Mouse (Mus musculus) left cerebral cortex, postnatal 14 days (tissue): Measurements from ENCODE around the gene Tbc1d9b. TPM values are rescaled to one million over a fixed set of nuclear protein-coding genes. Genes with fewer than 3 reads are reported as not detected.
"Not testable (repeated sequence)": the region's sequence is repeated elsewhere in the genome, so short reads cannot be mapped to it uniquely, and the experiment has no call there.

Experiments
- DNase-seq, 2 experiments: peaks; one replicate each; pipeline ENCODE4 v3.0.0; 2021 to 2022; ENCODE audit warnings: low spot score in 2 of 2, mixed read lengths in 1 of 2
- intact Hi-C: fragments of 180-260 bp; cut with DNase I; formaldehyde crosslinking; loops from one replicate; pipeline ENCODE4 v1.15.1; 2025
- long read RNA-seq, 2 experiments: library from polyadenylated mRNA; stranded (forward); transcript quantifications; one replicate each; pipeline ENCODE4 v2.0.0; 2021
- total RNA-seq, 2 experiments: library from RNA; stranded (reverse); gene quantifications; 2 replicates each; pipeline ENCODE4 v1.2.3; 2021

The Tbc1d9b gene
- 100 to 1,000 TPM in 1 of 2 experiments, 10 to 100 TPM in 1; 90.3 to 103 TPM for total RNA-seq
- long read RNA-seq, experiment 1, full-length matches to known transcripts, result 161 of 235 reads
- long read RNA-seq, experiment 1, partial matches to known transcripts, result 27 of 235 reads
- long read RNA-seq, experiment 1, other reads (novel, unspliced or antisense), result 47 of 235 reads
- long read RNA-seq, experiment 2, full-length matches to known transcripts, result 110 of 168 reads
- long read RNA-seq, experiment 2, partial matches to known transcripts, result 16 of 168 reads
- long read RNA-seq, experiment 2, other reads (novel, unspliced or antisense), result 42 of 168 reads

DNA sequence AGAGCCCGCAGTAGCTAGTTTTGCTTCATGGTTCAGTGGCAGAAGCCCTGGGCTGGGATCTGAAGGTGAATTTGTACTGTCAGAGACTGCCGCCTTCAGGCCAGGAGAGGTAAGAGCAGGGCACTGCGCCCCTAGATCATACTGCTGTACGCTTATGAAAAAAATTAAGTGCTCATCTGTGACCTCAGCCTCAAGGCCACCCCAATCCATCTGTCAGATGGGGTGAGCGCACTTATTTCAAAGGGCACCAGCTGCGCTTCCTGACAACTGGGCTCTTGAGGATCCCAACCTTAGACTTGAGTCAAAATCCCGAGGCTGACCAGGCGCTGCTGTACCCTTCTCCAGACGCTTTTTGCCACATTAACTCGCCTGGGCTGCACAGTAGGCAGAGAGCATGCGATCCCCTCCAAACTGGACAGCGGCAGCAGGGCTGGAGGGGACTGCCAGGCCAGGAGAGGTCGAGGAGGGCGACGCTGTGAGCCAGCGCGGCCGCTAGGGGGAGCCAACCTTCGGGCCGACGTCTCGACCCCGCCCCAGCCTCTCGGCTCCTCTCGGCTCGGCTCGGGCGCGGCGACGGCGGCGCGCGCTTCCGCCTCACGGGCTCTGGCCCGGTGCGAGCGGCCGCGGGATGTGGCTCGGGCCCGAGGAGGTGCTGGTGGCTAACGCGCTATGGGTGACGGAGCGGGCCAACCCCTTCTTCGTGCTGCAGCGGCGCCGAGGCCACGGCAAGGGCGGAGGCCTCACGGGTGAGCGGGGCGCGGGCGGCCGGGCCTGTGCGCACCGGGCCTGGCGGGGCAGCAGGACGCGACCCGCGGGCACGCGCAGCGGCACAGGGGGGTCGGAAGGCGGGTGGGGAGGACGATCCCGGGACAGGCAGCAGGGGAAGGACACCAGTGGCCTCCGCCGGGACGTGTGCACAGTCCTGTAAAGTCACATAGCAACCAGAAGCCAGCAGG is at the start of gene Tbc1d9b:
Gene Tbc1d9b, plus strand, starts transcription at position 586 of the 956 bp plus-strand sequence.
- intact Hi-C loops, result loop anchor here (1.0 to 5.0 kb wide), 2 partner anchors 104 to 145 kb away; partner anchors contain the start of gene Rnf130
- DNase-seq, result peak; percentile 90 to 91

DNA sequence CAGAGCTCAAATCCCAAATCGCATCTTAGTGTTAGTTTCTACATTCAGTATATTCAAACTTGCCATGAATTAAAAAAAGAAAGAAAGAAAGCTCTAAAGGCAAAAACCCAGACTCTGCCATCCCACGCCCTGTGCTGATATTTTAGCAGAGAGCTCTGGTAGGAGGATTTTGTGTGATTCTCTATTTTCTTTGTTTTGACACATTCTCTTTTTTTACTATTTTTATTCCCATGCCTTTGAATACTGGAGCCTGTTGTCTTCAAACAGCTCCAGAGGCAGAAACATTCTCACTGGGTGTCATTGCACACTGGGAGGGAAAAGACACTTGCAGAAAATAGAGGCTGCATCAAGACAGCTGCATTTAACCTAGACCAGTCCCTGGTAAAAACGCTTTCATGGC is 45.0 kb upstream of the Tbc1d9b start:
- intact Hi-C loops, result loop anchor here (5.0 kb wide), 2 partner anchors 39 to 59 kb away; partner anchors contain the start of gene Rnf130
- DNase-seq, result peak; percentile 47 to 49

DNA sequence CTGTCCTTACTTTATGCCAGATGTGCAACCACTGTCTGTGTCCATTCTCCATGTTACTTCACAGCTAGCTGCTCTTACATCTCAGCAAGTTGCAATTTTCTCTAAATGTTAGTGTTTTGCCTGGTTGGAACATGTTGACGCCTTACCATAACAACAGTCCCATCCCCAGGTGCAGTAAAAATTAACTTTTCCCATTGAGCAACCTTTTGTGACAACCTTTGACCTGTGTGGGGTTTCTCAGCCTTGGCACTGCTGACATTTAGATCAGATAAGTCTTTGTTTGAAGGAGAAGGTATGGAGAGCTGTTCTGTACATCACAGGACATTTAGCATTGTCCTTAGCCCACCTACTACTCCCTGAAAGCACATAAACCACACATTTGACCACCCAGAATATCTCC is 41.4 kb upstream of the Tbc1d9b start:
- intact Hi-C loops, result loop anchor here (5.0 kb wide), 2 partner anchors 43 to 63 kb away; partner anchors contain the start of gene Rnf130
- DNase-seq, result no peak

DNA sequence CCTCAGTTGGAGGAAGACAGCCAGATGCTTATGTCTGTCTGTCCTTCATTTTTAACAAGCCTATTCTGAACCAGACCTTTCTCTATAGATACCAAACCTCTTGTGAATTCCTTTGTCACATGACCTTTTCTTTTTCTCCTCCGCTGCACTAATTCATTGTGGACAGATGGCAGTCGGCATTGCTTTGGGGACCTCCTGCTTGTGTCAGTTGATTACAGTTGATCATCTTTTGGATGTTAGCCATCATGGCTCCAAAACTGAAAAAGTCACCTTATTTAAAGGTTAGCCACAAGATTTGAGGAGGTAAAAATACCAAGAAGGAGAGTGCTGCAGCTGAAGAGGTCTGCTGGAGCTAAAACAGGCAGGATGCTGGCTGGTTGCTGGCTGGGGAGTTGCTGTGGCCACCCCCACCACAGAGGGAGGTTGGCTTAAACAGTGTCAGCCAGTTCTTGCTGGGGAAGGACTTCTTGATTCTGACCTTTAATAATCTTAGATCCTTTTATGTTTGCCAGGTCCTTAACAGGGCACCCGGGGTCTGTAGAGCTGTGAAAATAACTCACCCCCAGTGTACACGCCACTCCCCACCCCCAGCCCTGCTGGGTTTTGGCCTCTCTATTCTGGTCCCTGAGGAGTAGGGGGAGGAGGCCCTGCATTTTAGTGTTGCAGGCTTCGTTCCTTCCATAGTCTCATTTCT is 40.1 kb upstream of the Tbc1d9b start:
- no peak for DNase-seq
- intact Hi-C loops, result no loop called here

DNA sequence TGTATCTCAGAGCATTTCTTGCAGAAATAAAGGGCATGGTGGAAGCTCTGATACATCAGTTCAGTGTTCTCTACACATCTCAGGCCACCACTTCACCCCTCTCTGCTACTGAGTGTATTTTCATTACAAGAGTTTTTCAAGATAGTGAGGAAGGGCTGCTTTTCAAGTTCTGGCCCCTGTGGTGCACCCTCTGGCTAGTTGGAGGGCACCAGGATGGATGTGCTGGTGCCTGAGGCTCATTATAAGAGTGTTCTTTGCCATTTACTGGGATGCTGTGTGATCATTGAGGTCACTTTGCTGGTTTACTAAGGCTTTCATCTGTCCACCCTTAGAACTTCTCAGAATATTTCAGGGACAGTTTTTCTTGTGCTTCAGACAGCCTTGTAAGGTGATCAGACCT is 39.5 kb upstream of the Tbc1d9b start:
- intact Hi-C loops, result no loop called here

DNA sequence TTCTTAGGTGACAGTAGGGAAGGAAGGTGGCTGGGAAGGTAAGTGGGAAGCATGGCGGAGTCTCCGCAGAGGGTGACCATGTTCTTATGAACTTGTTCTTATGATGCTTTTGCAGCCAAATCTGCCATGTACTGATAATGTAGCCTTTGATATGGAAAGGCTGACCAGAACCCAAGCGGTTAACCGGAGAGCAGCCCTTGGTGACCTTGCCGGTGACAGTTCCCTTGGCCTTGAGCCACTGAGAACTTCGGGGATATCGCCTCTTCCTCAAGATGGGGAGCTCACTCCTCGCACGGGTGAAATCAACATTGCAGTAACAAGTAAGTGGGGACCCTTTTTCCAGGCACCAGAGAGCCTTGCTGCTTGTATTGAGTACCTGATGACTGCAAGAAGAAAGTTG is 35.5 kb upstream of the Tbc1d9b start:
- intact Hi-C loops, result no loop called here
- no peak for DNase-seq

More for the DNA sequence above, 39.5 kb upstream of the Tbc1d9b start:
- DNase-seq, result no peak

DNA sequence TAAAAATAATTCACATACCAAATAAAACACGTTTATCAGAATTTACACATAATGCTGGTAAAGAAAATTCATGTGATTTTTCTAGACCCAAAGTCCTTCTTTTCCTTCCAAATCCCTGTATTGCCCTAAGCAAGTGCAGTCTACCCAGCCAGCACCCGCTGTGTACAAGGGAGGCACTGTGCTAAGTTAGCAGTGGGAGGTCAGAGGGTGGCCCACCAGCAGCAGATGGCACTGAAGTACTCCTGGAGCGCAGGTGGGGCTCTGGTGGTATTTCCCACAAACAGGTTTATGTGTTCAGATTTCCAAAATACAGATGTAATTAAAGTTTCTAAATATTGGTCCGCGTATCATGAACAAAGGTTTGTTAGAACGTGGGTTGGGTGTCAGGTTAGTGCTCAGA is 34.1 kb upstream of the Tbc1d9b start:
- intact Hi-C loops, result no loop called here
- no peak for DNase-seq

DNA sequence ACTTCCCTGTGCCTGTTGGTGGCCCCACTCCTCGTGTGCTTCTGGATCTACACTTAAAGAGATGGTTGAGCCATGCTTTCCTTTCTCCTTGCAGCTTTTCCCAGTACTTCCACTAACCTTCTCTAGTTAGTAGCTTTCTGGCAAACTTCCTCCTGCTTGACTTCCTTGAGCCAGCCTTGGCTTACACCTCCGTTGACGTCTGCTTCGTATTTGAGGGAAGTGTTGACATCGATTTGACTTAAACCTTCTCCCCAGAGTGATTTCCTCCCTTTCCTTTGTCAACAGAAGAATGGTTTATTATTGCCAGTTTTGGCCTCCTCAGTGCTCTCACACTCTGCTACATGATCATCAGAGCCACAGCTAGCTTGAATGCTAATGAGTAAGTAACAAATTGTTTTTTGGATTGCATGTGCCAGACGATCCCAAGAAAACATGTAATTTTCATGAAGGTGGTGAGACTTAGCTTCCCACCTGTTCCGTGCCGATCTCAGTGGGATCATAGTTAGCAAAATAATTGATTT is 32.2 kb upstream of the Tbc1d9b start:
- DNase-seq, result no peak
- intact Hi-C loops, result no loop called here

DNA sequence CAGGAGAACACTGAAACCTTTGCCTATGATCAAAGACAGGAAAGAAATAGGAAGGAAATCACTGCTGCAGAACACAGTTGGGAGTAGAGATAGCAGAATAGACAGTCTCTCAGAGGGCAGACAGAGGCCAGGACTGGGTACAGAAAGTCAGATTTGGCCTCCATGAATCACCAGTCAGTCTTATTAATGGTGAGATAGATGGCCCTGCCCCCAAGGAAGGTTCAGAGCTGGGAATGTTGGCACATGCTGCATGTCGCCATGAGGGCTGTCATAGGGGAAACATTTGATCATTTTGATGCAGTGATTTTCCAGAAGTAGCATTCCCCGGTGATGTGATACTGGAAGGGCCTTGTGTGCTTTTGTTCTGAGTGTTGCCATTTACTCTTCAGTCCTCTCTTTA is 31.5 kb upstream of the Tbc1d9b start:
- DNase-seq, result no peak
- intact Hi-C loops, result no loop called here

DNA sequence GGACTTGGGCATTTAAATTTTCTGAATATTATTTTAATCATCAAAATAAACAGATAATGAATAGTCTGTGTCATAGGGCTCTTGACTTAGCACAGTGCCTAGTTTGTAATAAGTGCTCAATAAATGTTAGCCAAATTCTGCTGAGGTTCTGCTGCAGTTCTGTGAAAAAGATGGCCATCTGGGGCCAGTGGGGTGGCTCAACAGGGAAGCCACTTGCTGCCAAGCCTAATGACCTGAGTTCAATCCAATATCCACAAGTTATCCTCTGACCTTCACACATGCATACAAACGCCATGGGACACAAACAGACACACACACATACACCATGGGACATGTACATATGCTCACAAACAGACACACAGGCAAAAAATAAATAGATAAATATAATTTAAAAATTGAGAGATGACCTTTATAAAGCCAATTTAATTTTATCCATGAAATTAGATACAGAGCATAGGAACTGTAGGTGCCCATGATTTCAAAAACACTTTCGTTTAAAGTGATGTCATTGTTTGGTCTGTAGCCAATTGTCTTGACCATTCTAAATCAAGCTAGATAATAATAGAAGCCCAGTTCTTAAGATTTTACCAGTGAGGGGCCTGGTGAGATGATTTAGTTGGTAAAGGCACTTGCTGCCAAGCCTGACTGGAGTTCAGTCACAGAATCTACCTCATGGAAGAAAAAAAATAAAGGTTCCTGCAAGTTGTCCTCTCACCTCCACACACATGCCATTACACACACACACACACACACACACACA is 30.5 kb upstream of the Tbc1d9b start:
- intact Hi-C loops, result no loop called here
- DNase-seq, result no peak

DNA sequence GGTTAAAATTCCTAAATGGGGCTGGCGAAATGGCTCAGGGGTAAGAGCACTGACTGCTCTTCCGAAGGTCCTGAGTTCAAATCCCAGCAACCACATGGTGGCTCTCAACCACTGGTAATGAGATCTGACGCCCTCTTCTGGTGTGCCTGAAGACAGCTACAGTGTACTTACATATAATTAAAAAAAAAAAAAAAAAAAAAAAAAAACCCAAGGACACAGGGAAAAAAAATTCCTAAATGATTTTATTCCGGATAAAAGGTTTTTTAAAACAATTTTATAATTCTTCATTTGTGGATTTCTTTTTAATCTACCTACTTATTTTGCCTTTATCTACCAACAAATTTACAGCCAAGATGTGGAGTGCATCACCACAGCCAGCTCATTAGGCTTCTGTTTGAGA is 29.2 kb upstream of the Tbc1d9b start:
- DNase-seq, intact Hi-C loops: not testable (repeated sequence)

DNA sequence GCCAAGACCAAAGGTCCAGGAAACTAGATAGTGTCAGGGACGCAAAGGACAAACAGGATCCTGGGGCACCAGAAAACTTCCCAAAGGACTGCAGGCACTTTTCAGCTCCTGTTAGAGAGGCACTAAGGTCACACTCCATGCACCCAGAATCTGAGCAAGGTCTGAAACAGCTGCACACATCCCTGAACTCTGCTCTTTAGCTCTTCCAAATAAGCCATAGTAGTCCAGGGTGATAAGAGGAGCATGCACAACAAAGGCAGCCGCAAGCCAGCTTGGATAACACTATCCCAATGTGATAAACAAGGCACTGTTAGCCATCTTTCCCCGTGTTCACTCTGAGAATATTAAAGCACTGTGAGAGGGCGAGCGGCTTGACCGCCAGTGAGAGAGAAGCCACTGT is 27.2 kb upstream of the Tbc1d9b start:
- no peak for DNase-seq
- intact Hi-C loops, result no loop called here

DNA sequence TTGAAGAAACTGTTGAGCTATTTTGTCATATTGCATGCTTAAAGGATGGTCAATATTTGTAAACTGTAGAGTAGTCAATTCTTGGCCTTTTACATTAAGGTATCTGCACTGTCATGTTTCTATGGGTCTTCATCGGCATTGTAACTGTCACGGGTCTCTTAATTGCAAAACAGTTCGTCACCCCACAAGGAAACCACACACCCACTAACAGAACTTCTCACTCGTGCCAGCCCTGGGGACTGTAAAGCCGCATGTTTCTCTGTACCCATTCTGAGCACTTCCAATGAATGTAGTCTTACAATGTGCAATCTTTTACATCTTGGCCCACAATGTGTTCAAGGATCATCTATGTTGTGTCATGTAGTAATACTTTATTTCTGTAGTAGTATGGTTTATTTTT is 26.0 kb upstream of the Tbc1d9b start:
- intact Hi-C loops, result no loop called here
- DNase-seq, result no peak

DNA sequence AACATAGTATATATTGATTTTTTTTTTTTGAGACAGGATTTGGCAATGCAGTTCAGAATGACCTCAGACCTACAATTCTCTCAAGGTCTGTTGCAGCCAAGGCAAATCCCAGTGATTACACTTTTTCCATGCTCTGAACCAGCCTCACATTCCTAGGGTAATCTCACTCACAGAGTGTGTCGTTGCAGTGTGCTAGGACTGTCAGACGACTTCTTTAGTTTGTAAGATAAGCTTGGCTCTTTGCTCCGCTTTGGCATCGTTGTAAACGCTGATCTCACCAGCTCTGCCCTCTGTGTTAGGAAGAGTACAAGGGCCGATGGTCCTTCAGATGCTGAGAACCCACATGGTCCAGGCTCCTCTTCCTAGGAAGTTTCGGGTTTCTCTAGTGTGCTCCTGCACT is 25.2 kb upstream of the Tbc1d9b start:
- intact Hi-C loops, result no loop called here
- no peak for DNase-seq

DNA sequence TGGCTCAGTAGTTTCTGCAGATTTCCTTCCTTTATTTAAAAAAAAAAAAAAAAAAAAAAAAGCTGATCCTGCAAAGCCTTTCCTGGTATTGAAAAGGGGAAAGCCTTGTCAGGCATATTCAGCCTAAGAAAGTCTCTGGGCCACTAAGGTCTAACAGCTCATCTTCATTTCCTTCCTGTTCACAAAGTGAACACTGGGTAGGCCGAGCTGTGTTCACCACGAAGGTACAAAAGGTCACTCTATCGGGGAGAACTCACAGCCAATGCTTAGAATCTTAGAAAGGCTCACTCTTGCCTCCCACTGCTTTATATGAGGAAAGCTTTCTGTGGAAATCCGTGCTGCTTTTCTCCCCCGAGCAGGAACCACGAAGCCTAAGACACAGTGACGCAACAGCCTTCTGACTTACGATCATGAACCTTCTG is 22.4 kb upstream of the Tbc1d9b start:
- intact Hi-C loops, result no loop called here
- peak in 1 of 2 experiments; percentile 31 for DNase-seq

DNA sequence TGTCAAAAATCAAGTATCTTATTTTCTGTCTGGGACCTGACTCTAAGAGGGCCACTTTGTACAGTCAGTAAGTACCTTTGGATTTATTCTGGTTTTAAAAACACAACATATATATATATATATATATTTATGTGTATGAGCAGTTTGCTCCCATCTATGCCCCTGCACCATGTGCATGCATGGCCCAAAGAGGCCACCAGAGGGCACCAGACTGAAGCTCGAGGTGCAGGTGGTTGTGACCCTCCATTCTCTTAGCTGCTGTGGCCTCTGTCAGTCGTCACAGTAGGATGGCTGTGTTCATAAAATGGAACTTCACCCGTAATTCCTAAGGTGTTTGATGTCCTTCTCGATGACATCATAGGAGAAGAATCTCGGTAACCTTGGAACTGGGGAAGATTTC is 16.9 kb upstream of the Tbc1d9b start:
- peak; percentile 47 to 67 for DNase-seq
- intact Hi-C loops, result no loop called here

DNA sequence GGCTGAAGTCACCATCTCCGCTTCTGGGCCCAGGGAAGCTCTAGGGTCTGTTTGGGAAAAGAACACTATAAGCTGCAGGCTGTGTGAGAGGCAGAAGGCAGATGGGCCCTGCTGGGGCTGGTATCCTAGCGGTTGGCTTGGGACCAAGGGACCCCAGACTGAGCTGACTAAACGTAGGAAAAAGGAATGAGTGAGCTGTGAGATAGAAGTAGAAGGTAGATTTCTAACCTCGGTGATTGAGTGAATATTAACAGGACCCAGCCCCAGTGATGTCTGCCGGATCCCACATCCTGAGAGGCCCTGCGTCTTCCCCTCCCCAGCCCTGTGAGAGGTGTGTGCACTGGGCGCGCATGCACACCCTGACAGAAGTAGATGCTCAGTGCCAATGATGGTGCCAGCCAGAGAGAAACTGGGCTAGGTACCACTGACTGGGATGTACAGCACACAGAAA is 8.5 kb upstream of the Tbc1d9b start:
- DNase-seq, result no peak
- intact Hi-C loops, result no loop called here

DNA sequence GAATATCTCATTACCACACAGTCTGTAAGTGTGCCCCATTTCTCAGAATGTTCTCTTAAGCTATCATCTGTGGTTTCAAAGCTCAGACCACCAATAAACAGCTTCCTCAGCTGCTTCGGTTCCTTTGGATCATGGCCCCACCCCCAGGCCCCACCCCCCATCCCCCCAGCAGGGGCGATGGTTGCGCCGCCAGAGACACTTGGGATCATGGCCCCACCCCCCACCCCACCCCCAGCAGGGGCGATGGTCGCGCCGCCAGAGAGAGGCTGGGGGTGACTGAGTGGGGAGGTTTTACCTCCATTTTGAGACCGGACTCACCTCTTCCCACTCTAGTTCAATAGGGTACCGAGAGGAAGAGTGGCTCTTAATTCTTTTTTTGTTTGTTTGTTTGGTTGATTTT is 3.4 kb upstream of the Tbc1d9b start:
- intact Hi-C loops, result no loop called here
- DNase-seq, result no peak

DNA sequence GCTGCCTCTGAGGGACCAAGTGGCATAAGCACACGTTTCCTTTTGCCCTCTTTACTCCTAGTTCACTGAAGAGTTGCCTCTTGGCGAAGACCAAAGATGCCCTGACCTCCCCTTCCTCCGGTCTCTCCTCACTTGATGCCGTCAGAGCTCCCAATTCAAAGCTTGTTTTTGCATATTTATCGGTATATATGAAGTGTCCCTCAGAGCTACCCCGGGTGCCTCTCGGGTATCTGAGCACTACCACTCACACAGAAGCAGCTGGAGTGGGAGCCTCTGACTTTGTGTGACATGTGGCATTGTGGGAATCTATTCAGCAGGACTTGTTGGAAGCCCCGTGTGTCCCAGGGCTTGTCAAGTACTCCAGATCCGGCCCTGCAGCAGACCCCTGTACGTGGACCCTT is 605 bp downstream of the Tbc1d9b start:
- DNase-seq, result no peak

More for the DNA sequence above, 605 bp downstream of the Tbc1d9b start:
- intact Hi-C loops, result loop anchor here (1.0 to 5.0 kb wide), 2 partner anchors 104 to 146 kb away; partner anchors contain the start of gene Rnf130
